Mouse (Mus musculus): ENCODE data around the gene Slc38a3. TPM values are rescaled to one million over a fixed set of nuclear protein-coding genes. Genes with fewer than 3 reads are reported as not detected.

Slc38a3 gene
- total RNA-seq, 1 experiment from 2014 or later: not detected

GRCm38 (mm10) chr9:107645577-107645976 is 23.8 kb downstream of the Slc38a3 start:
- peak; percentile 56; the same call in 1 of the 2 replicates for ATAC-seq (replicated peaks; ENCODE audit: insufficient number of reproducible peaks, low FRiP score, low TSS enrichment, poor library complexity, severe bottlenecking)

DNA sequence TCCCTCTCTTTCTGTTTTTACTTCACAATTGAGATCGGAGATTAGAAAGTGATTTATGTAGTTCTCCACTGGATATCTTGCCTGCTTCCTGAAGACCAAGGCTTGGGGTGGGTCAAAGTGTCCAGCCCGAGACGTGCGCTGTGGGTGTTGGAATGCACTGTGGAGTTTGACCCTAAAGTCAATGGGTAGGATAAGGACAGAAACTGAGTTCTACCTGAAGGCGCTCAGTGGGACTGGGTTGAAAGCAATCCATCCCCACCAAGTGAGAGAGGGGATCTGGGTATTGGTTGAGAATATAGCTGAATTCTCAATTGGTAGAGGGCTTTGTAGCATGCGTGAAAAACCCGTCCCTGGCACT is 24.2 kb downstream of the Slc38a3 start:
- ATAC-seq (replicated peaks; ENCODE audit: insufficient number of reproducible peaks, low FRiP score, low TSS enrichment, poor library complexity, severe bottlenecking): no peak

GRCm38 (mm10) chr9:107644495-107645152 is 24.7 kb downstream of the Slc38a3 start:
- peak; percentile 74 for ATAC-seq (replicated peaks; ENCODE audit: insufficient number of reproducible peaks, low FRiP score, low TSS enrichment, poor library complexity, severe bottlenecking)

DNA sequence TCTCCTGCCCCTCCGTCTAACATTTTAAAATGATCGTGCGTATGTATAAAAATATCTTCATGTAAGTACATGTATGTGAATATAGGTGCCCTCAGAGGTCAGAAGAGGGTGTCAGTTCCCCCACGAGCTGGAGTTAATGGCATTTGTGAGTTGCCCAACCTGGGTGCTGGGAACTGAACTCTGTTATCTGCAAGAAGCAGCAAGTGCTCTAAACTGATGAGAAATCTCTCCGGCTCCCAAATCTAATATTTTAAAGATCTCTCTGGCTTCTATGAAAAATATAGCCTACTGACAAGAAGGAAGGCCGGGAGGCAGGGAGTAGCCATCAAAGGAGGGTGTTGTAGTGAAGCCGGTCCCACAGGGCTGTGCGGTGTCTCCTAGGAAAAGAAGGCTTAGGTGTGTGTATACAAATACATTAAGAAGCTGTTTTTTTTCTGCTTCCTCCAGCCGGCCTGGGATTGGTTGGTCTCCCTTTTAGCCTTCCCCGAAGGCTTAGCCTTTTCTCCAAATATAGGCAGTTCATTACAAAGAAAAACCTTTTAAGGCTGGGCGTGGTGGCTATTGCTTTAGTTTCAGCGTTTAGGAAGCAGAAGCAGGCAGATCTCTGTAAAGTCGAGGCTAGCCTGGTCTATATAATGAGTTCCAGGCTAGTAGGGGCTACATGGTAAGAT is 25.7 kb downstream of the Slc38a3 start:
- no peak for ATAC-seq (replicated peaks; ENCODE audit: insufficient number of reproducible peaks, low FRiP score, low TSS enrichment, poor library complexity, severe bottlenecking)

DNA sequence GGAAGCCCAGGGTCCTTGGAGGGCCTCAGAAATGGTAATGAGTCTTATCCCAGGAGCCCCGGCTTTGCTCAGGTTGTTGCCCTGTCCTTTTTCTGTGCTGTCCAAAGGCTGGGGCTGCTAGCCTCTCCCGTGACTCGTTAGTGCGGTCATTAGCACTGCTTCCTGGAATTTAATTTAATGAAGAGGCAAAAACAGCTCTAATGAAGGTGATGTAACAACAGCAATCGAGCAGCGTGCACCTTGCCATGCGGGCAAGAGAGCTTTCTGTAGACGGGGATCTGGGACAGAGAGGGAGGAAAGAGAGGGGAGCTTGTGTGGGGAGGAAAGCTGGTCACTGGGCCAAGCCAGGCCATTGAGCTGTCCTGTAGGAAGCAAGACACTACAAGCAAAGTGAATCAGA is 27.7 kb downstream of the Slc38a3 start:
- no peak for ATAC-seq (replicated peaks; ENCODE audit: insufficient number of reproducible peaks, low FRiP score, low TSS enrichment, poor library complexity, severe bottlenecking)

- ATAC-seq (replicated peaks; ENCODE audit: insufficient number of reproducible peaks, low FRiP score, low TSS enrichment, poor library complexity, severe bottlenecking): peak; percentile 71
Observed at GRCm38 (mm10) chr9:107640257-107640772, 29.0 kb downstream of the Slc38a3 start.

DNA sequence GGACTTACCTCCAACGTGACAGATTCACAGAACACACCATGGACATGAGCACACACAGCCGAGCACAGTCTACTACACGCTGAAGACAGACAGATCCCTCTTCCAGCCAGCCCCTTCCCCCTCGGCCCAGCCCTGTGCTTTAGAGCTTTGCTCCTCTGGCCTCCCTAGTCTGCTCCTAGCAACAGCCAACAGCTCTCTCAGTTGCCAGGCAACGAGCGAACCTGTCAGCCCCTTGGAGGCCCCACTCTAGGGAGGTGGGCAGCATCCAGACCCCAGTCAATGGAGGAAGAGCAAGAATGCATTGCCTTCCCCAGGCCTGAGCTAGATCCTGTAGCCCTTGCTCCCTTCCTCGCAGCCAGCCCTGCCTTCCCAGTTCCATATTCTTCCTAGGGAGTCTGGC is 32.3 kb downstream of the Slc38a3 start:
- no peak for ATAC-seq (replicated peaks; ENCODE audit: insufficient number of reproducible peaks, low FRiP score, low TSS enrichment, poor library complexity, severe bottlenecking)

DNA sequence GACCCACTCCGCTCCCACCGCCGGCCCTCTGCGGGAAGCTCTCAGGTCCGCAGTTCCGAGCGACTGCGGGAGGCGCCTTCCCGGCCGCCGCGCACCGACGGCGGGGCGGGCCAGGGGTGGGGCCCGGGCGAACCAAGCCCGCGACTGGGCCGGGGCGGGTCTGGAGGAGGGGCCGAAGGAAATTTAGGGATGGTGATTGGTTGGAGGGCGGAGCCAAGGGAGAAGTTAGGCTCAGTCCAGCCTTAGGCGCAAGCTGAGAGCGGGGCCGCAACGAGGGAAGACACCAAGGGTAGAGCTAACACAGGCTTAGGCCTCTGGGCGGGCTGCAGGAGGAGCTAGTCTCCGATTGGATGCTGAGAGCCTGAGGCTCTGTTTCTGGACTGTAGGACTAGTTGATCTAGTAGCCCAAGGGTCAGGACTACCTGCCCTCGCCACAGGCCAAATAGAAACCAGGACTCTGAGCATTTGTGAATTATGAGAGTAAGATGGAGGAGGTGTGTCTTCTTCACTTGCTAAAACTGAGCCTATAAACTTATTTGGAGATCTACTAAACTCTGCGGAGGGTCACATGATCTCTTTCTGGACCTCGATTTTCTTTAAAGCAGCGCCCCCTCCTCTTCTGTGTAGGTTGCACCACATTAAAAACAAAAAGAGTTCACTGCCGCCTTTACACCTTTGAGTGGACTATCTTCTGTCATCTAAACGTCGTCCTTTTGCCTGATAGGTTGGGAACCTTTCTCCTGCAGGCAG is 33.9 kb downstream of the Slc38a3 start, which contains the start of gene Gnai2:
Gene Gnai2 (minus strand): TSS at position 89 of the 750 bp plus-strand sequence.
- ATAC-seq (replicated peaks; ENCODE audit: insufficient number of reproducible peaks, low FRiP score, low TSS enrichment, poor library complexity, severe bottlenecking): peak; percentile 90

- ATAC-seq (replicated peaks; ENCODE audit: insufficient number of reproducible peaks, low FRiP score, low TSS enrichment, poor library complexity, severe bottlenecking): no peak
Observed at GRCm38 (mm10) chr9:107634406-107635278, 34.7 kb downstream of the Slc38a3 start.

DNA sequence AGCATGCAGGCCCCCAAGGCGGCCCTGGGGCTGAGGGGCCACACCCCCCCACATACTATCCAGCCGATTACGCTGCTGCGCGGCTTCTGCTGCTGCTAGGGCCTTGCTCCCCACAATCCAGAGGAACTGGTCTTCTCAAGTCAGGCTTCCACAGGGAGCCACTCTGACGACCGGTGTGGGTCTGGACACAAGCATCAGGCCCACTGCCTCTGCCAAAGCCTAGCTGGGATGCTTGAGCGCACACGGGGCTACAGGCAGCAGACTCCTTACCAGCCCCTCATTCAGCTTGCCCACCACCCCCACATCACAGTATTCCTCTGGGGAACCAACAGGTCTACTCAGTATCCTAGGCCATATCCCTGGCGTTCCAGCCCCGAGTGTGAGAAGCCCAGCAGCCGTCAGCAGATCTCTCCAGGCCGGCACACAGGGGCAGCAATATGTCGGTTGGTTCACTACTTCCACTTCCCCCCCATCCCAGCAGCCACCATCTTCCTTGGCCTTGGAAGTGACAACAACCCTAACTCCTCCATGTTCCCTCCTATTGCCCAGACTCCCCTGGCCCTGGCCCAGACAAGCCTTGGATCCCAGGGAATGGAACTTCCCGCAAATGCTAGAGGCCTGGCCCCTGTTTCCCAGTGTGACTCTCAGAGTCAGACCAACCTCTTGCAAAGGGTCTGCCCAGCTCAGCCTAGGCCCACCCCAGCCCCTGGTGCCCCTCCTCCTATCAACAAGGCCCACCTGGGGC is 35.5 kb downstream of the Slc38a3 start:
- ATAC-seq (replicated peaks; ENCODE audit: insufficient number of reproducible peaks, low FRiP score, low TSS enrichment, poor library complexity, severe bottlenecking): no peak

GRCm38 (mm10) chr9:107633091-107633660 is 36.2 kb downstream of the Slc38a3 start:
- ATAC-seq (replicated peaks; ENCODE audit: insufficient number of reproducible peaks, low FRiP score, low TSS enrichment, poor library complexity, severe bottlenecking): peak; percentile 51

DNA sequence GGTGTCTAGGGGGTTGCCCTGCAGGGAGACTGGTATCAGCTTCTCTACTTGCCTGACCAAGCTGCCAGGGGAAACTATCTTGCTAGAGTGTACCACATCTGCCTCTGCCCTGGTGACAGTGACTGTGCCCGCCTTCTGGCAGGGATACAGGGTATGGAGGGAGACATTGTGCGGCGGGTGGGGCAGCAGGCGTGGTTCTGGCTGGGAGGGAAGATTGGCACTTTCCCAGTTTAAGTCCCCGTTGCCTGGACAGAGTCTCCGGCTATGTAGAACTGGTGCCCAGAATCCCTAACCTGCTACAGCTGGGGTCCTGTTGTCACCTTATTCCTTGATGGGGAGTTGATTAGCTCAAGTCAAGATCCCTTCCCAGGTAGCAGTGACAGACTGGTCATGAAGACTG is 36.9 kb downstream of the Slc38a3 start:
- ATAC-seq (replicated peaks; ENCODE audit: insufficient number of reproducible peaks, low FRiP score, low TSS enrichment, poor library complexity, severe bottlenecking): no peak

- no peak for ATAC-seq (replicated peaks; ENCODE audit: insufficient number of reproducible peaks, low FRiP score, low TSS enrichment, poor library complexity, severe bottlenecking)
Observed at GRCm38 (mm10) chr9:107631861-107632260, 37.5 kb downstream of the Slc38a3 start.

DNA sequence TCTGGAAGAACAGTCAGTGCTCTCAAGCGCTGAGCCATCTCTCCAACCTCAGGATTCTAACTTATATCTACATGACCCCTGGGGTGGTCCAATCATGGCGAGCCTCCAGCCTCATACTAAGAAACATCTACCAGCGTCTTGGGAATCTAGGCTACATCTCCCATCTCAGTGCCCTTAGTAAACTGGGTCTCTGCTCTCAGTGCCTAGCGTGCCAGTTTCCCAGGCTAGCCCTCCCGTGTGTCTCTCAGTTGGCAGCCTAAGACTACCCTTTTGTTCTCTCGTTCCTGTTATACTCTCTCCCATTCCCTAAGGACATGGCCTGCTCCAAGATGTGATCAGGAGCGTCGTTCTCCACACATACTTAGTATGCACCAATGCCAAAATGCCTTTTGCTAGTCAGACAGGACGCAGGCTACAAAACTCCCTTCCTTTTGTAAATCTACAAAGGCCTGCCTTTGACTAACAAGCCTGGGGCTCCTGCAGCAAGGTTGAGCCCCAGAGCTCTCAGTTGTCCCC is 38.0 kb downstream of the Slc38a3 start:
- no peak for ATAC-seq (replicated peaks; ENCODE audit: insufficient number of reproducible peaks, low FRiP score, low TSS enrichment, poor library complexity, severe bottlenecking)

- no peak for ATAC-seq (replicated peaks; ENCODE audit: insufficient number of reproducible peaks, low FRiP score, low TSS enrichment, poor library complexity, severe bottlenecking)
Observed at GRCm38 (mm10) chr9:107630576-107630975, 38.8 kb downstream of the Slc38a3 start.

DNA sequence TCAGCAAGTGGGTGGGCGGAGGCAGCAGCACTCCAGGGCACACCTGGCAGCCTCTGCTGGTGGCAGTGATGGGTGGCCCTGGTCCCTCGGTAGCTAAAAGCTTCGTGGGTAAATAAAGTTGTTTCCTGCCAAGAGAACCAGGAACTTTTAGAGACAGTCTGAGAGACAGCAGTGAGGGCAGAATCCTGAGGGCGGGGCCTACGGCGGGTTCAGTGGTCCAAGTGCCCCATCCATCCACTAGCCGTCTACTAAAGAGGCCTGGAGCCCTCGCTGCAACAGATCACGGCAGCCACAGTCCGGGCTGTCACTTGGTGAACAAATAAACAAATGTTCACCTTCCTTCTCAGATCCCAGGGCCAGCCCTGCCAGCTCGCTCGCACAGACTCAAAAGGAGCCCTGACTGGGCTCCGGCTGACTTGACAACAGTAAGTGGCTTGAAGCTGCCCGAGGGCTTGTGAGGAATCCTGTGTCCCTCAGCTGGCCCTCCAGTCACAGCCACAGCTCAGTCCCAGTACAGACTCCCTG is 39.4 kb downstream of the Slc38a3 start:
- no peak for ATAC-seq (replicated peaks; ENCODE audit: insufficient number of reproducible peaks, low FRiP score, low TSS enrichment, poor library complexity, severe bottlenecking)

DNA sequence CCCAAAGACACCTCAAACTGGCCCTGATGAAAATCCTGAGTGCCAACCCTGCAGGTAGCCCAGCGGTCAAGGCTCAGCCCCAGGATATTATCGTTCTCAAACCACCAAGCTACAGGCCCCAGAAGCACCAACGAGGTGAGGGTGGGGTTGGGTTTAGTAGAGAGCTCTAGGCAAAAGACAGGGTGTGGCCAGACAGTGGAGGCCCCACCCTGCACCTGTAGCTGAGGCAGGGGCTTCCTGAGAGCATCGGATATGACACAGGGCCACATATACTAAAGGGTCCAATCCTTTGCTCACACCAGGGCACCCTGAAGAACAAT is 40.0 kb downstream of the Slc38a3 start:
- no peak for ATAC-seq (replicated peaks; ENCODE audit: insufficient number of reproducible peaks, low FRiP score, low TSS enrichment, poor library complexity, severe bottlenecking)

Data from monocyte, adult 5-6 weeks (primary cell).